Mouse (Mus musculus) testis, postnatal 10 days (tissue): ENCODE measurements around the gene Pdzd2.

Source experiments
- DNase-seq: peaks from one replicate; pipeline ENCODE4 v3.0.0; 2021; ENCODE audit warnings: low spot score

Pdzd2 gene

DNA sequence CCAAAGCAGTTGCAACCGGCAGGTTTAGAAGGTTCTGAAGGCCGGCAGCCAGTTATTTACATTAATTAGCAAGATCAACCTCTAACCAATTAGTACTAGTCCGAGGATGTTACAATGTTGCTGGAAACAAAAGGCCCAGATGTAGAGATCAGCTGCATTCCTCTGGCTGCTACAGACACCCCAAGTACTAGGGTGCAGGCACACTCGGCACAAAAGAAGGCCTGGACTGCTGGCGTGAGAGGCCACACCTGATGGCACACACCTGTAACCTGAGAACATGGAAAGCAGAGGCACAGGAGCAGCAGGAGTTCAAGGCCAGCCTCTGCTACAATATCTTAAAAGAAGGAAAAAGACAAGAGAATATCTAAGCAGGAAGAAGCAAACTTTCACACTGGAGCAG, 206.5 kb downstream of the Pdzd2 start:
- no peak for DNase-seq

DNA sequence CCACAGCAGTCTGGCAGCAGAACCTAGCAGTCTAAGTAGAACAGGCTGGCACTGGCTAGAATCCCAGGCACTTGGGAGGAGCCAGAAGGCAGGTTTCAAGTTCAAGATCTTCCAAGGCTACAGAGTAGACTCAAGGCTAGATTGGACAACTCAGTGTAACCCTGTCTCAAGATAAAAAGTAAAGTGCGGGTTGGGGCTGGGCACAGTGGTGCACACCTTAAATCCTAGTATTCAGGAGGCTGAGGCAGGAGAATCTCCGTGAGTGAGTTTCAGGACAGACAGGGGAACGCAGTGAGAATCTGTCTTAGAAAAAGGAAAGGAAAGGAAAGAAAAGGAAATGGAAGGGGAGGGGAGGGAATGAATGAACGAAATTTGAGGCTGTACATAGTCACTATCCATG, 207.2 kb downstream of the Pdzd2 start:
- DNase-seq, result no peak

DNA sequence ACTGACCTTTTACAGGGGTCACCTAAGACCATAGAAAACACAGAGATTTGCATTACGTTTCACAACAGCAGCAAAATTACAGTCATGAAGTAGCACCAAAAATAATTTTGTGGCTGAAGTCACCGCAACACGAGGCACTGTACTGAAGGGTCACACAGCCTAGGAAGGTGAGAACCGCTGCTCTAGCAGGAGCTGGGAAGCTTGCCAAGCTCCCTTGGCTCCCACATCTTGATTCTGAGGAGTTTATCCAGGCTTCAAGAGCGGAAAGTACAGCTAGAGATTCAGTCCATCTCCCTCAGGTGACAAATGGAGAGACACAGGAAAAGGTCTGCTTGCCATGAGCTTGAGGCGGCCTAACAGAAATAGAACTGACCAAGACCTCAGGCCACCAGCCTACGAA, 216.9 kb downstream of the Pdzd2 start:
- no peak for DNase-seq

DNA sequence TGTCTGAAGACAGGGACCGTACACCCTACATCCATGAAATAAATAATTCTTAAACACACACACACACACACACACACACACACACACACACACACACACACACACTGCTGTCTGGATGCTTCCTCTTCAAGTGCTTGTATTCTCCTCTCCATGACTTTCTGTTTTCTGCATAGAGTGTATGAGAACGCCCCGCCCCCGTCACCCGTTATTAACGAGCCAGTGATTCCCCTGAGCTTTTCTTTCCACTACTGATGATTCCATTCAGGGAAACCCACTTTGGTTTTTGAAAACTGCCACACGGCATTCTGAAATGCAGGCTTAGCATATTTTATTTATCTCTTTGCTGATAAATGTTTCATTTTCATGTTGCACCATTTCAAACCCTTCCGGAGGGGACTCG, 219.4 kb downstream of the Pdzd2 start:
- no peak for DNase-seq

DNA sequence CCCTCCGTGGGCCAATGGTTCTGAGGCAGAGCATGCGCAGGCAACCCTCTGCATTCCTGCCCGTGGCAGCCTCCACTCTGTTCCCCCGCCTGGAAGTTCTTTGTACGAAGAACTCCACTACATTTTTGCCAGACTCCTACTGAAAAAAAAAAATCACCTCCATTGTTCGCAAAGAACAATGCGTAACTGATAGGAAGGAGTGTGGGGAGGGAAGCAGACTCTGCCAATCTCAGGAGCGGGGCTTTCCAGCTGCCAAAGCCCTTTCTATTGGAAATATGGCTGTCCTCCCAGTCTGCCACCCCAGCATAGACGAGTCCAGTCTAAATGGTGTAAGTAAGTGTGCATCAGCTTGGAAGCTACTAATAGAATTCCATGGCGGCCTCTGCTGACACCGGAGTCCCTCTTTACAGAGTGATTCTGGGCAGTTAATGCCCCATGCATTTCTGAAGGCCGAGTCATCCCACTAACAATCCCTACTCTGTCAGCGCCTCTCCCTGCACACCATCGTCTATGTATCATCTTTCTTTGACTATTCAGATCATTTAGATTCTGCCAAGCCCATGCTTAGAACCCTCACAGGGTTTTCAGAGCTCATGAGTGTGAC, 221.3 kb downstream of the Pdzd2 start:
- DNase-seq, result no peak

DNA sequence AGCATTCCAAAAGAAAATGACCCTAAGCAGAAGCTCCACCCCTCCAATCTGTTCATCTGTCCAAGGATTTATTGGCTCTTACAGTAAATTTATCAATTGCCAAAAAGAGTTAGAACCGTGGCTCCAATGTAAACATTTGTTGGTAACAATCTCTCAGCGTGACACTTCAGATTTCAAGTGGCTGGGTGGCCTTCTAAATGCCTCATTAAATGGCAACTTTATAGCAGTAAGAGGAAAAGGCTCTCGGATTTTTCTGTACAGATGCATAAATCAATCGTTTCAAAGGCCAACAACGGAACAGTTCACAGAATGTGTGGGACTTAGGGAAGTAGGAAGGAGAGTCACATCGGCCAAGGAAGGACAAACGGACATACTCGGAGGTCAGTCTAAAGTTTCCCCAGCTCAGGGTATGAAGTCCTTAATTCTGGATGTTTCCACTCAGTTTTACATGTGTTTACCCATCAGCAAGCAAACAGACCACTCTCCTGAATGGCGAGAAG, 222.4 kb downstream of the Pdzd2 start:
- no peak for DNase-seq

DNA sequence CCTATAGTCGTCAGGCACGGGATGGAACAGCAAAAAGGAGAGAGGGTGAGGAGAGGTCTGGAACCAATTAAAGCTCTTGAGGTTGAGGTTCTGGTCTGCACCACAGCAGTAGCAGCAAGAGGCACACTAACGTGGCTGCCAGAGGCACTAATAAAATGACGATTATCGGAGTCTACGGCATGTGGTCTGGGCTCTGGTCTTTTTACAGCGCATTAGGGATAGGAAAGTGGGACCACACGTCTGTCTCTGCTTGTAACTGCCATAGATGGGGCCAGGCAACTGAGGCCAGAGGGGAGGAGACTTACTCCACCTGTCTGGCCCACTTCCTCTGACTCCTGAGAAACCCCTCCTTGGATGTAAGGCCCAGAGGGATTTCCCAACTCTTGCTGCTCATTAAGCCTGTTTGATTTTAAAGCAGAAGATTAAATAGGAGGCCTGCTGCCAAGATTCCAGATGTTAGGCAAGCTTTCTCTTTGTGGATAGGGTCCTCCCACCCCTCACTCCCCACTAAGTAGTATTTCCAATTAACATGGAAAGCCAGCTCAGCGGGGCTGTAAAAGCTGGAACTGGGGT, 224.4 kb downstream of the Pdzd2 start:
- DNase-seq, result no peak

DNA sequence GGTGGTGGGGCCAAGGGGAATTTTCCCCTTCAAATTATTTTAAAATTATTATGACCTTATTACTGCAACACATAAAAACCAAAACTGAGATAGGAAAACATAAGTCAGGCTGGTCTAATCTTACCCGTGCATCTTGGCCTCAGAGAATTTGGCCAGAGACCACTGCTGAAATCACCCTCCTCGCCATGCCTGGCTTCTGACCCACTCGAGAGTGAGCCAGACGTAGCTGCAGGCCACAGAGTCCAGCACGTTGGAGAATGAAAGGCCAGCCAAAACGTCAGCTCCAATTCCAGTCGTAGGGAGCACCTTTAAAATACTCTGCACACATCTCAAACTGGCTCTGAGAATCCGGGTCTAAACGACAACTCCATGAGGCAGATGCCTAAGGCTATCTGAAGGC, 226.2 kb downstream of the Pdzd2 start:
- no peak for DNase-seq

DNA sequence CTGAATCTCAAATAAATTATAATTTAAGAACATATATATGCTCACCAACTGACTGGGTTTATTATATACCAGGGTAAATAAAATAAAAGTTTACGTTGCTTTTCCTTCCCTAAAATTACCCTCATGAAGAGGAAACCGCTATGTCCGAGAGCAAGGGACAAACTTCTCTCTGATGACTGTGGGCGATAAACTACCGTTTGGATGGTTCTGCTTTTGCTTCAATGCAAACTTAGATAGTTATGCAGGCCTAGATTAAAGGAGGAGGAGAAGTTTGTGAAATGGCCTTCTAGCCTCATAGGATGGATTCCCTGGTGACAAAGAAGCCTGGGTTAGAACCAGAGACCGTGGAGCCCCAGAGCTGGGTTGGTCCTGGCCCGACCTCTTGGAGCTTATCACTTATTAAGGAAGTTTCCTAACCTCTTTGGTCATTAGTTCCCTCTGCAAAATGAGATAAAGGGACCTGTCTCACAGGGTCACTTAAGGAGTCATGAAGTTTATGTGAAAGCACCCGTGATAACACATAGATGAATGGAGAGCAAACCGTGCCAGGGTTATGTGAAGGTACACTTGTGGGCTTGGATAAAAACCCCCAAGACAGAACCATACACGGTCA, 230.9 kb downstream of the Pdzd2 start:
- DNase-seq, result no peak

DNA sequence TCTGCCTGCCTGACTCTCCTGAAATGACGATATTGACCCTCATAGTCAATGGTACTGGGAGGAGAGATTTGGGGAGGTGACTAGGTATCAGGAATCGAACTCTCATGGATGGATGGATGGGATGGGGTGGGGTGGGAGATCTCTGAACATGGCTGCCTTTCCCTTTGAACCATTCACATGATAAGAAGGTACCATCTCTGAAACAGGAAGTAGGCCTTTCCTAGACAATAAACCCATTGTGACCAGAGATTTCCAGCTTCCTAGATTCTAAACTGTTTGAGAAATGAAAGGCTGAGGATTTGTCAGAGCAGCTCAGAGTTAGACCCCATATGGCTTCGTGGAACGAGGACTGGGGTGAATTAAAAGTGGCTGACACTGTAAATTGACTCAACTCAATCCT, 232.2 kb downstream of the Pdzd2 start:
- DNase-seq, result no peak

DNA sequence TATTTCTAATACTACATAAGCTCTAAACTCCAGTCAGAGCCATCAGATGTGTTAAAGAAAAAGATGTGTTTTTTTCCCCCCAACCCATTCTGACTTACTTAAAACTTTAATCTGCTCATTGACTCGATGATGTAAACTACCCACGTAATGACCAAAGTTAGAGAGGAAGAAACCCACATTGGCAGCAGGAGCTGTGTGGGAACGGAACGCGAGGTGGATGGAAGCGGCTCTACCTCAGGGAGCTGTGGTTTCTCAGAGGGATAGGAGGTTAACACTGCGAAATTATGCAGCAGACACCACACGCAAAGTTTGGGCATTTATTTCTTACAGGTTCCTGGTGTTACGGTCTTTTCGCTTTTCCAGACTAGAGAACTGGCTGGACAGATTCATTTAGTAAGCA, 233.2 kb downstream of the Pdzd2 start:
- DNase-seq, result no peak

DNA sequence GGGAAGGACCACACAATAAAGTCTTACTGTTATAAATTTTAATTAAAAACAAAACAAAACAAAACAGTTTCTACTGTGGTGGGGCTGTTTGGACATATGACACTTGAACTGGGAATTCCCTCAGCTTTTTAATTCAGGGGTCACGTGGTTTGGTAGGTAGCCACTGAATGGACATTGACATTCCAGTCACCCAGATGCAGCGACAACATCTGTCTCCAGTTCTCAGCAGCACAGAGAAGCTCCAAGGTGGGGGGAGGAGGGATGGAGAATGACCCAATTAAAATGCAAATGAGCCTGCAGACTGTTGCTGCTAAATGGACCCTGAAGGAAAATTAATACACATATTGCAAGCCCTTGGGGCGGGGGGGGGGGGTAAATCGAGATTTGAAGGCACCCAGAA, 233.6 kb downstream of the Pdzd2 start:
- no peak for DNase-seq

DNA sequence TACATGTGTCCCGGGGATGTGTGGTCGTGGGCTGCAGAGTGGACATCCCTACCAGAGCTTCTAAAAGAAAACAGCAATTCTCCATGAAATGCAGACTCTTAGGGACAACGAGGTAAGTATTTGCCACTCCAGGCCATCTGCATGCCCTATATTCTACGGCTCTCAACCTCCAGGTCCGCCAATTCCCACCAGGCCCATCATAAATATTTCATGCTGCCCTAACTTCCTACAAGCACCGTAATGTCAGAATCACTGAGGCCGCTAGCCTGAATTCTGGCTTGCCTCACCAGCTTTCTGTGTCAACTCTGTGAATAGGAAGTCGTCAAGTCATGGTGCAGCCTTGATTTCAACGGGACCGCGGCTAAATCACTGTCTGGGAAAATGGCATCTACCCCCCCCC, 234.2 kb downstream of the Pdzd2 start:
- DNase-seq, result no peak

DNA sequence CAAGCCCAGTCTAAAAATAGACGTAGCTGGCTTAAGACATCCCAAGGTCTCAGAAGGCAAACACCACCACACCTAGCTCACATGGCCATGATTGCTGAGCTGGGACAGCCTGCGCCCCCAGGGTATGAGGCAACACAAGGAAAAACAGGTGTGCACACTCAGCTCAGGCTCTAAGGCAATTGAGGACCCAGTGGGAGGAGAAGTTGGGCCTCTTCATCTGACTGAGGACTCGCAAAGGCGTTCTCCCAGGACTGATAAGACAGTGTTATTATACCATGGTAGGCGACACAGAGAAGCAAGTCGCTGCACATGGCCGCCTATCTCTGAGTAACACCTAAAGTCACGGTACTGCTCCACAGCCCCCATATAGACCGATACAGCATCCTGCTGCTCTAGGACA, 235.8 kb downstream of the Pdzd2 start:
- DNase-seq, result no peak

DNA sequence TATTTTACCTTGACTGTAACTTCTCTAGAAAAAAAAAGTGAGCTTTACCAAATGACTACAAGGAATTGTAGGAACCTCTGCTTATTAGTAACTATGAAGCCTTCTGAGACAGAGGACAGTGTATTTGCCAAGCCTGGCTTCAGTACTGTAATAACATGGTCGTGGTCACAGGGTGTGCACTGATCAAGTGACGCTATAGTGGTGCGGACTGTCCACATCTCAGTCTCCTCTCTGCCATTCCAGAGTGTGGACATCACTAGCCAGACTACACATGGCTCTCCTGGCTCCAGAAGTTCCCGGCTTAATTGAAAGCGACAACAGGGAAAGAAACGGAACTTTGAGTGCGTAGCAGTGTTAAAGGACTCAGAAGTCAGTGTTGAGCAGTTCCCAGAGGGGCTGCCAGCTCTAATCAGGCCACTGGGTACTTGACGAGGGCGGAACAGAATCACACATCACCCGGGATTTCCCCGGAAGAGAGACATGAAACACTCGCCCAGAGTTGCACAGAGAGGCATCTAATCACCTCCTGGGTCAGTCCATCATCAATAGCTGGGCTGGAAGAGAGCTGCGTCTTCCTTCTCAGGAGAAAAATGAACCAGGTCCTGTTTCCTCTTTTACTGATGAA, 237.7 kb downstream of the Pdzd2 start:
- DNase-seq, result no peak

DNA sequence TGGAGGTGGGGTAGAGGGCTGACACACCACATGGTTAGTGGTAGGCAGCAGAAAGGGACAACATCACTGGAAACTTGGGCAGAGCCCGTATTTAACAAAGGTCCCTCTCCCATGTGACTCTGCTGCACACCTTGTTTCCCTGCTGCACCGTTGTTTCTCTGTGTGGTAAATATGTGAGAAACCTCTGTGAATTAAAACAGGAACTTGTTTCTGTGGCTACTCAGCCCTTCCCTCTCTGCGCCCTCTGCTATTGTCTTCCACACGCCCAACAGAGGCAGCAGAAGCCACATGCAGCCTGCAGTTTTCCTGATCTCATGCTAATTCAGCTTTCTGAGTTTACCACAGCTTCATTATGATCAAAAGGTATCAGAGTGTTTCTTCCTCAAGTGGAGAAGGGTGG, 239.1 kb downstream of the Pdzd2 start:
- DNase-seq, result no peak

DNA sequence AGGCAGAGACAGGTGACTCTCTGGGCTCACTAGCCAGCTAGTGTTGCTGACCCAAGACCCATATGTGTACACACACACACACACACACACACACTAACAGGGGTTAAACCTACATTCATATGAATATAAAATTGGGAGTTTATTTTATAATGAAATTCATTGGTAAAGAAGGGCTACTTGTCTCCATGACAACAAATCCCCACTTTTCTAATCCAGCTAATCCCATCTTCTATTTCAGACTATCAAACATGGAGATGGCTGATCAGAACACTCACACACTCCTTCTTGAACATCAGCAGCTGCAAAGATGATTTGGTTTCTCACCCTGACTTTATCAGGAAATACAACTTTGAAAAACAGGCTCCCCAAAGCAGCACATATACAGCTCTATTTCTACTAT, 245.6 kb downstream of the Pdzd2 start:
- no peak for DNase-seq

DNA sequence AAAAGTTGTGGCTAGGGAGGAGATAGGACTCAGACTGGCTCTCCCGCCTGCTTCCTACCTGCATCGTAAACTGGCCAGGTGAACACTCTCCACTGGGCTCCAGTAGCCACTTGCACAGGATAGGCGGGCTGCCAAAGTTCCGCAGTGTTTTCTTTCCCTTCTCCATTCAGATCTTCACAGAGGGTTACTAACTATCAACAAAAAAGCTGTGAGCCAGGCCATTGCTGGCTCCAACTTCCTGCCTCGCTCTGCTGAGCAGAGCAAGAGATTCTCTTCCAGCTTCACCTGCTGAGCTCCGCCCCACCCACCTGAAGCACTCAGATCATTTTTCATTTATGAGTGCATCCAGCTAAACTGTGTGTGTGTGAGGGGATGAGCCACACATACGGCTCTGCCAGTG, 246.5 kb downstream of the Pdzd2 start:
- peak; percentile 72 for DNase-seq

DNA sequence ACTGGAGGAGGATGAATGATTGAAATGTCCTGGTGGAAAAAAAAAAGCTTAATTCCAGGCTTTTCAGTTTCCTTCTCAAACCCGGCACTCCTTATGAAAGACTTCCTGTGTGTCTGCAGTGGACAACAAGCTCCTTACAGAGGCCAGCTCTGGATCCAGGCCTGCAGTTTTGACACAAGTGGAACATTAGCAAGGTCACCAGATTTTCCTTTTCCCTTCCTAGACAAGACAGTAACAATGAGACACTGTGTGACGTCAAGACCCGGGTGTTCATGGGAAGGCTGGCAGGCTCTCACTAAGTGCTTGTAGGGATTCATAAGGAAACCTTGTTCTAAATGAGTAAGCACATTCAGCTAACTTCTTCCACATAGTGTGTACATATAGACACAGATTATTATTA, 248.8 kb downstream of the Pdzd2 start:
- peak; percentile 61 for DNase-seq

DNA sequence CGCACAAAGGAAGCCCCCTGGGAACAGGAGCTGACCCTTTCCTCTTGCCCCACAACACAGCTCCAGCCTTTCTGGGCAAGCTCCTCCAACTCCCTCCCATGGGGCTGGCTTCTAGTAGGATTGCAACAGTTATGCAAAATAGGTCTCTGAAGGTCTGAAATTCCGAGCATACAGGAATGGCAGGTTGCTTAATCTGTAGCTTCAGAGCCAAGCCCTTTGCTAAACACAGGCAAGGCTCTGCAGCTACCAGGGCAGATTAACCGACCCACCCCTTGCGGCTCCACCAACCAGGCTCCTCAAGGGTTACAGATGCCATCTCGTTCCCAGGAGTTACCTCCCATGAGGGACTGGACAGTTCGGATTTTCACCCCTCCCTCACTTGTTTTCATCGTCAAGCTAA, 249.2 kb downstream of the Pdzd2 start:
- peak; percentile 51 for DNase-seq

DNA sequence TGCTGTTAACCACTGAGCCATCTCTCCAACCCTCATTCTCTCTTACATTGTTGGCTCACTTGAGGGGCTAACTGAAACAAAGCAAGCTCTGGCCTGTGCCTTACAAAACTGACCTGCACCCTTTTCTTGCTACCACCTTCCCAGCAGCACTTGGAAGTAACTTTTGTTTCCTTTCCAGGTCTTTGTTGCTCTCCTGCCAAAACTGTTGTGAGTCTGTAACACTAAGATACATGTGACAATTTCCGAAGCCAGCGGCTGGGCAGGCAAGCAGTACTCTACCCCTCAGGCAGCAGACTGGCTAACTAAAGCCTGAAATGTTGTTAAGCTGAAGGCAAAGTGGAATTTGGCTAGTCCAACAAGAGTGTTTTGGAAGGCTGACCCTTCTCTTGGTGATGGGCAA, 251.4 kb downstream of the Pdzd2 start:
- DNase-seq, result no peak

DNA sequence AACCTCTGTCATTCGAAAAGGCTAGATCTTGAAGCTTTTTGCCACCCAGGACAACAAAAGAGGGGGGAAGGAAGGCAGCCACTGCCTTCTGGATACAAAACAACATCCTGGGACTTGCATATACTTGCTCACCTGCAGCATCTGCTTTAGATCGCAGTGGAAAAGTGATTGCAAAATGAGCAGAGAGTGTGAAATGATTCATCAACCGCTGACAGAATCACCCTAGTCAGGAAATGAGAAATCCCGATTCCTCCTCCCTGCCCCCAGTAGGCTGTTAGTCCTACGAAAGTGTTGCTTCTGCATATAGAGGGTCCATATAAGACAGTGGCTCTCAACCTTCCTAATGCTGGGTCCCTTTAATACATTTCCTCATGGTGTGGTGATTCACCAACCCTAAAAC, 258.5 kb downstream of the Pdzd2 start:
- no peak for DNase-seq

DNA sequence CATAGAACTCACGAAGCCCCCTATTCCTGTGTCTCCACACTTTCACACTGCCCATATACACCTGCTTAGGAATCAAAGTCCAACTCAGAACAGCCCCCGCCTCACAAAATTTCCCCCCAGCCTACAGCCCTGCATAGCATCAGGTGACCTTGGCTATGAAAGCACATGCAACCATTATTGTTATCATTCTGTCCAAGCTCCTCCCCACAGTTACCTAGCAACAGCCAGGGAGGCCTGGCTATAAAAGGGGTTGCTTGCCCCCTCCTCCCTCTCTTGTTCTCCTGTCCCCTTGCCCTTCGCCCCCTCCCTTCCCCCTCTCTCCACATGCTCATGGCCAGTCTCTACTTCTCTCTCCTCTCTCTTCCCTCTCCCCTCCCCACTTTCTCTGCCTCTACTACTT, 259.4 kb downstream of the Pdzd2 start:
- no peak for DNase-seq

DNA sequence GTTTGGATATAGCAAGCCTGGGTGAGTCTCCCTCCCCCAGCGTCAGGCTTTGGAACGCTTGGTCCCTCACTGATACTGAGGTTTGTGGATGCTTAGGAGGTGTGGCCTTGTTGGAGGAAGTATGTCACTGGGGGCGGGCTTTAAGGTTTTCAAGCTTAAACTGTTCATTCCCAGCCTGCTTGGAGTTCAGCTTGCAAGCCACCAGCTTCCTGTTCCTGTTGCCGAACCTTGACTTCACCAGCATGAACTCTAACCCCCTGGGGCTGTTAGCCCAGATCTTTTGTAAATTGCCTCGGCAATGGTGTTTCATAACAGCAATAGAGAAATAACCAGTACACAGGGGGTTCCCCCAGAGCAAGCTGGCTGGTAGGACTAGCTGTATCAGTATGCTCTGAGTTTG, 260.4 kb downstream of the Pdzd2 start:
- DNase-seq, result no peak
